Mouse (Mus musculus): ENCODE measurements at regions not wholly inside any gene's neighbourhood (a gene's known extent, or its start where the extent isn't known, plus 50 kb on each side); places are given as distances from the start of the nearest gene placed in this dataset.

DNA sequence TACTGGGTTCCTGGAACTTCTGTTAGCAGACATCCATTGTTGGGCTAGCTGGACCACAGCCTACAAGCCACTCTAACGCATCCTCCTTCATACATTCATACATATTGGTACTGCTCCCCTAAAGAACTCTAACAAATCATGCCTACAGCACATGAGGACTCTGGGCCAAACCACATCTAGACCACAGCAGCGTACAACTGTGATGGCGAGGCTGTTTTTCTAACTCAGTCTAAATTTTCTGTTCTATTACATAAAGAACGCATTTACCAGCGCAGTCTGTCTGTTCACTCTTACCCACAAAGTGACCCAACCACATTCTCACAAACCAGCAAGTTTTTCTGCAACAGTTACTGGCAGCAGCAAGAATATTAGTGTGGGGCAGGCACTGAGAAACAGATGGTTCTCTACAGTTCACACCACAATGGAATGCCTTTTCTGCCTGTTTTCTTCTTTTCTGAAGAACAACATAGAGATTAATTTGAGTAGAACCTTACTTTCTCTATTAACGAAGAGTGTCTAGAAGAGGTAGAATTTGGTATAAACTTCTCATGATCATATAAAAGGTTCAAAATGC is 648.2 kb upstream of the Cdh11 start:
- Histone ChIP-seq H3K79me2 (ENCODE audit: control insufficient read depth, insufficient read depth) (no peaks in the 10 kb centered on the region), H3ac (ENCODE audit: control insufficient read depth, insufficient read length) (no peak overlapping the region), H3K36me3 (ENCODE audit: control insufficient read depth, insufficient read depth) (no peaks in the 10 kb centered on the region), H3K4me3 (no peak overlapping the region), H3K27me3 (ENCODE audit: control insufficient read depth, insufficient read depth, insufficient read length) (no peaks in the 10 kb centered on the region), H3K4me2 (ENCODE audit: low read depth) (no peak overlapping the region)
- no peak for TF ChIP-seq REST (IDR thresholded peaks at IDR 0.05; ENCODE audit: insufficient read depth, insufficient read length)
- TF ChIP-seq MAX (IDR thresholded peaks at IDR 0.05; ENCODE audit: low read depth) = no peak
- TF ChIP-seq USF1 (IDR thresholded peaks at IDR 0.05; ENCODE audit: low read depth) = no peak
- TF ChIP-seq TCF12 (IDR thresholded peaks at IDR 0.05; ENCODE audit: insufficient read depth, poor library complexity, severe bottlenecking) = no peak
- no peak for TF ChIP-seq MYOD1 (IDR thresholded peaks at IDR 0.05; ENCODE audit: control insufficient read depth in 1 of 3, insufficient read length in 2 of 3, low read depth in 2 of 3)

DNA sequence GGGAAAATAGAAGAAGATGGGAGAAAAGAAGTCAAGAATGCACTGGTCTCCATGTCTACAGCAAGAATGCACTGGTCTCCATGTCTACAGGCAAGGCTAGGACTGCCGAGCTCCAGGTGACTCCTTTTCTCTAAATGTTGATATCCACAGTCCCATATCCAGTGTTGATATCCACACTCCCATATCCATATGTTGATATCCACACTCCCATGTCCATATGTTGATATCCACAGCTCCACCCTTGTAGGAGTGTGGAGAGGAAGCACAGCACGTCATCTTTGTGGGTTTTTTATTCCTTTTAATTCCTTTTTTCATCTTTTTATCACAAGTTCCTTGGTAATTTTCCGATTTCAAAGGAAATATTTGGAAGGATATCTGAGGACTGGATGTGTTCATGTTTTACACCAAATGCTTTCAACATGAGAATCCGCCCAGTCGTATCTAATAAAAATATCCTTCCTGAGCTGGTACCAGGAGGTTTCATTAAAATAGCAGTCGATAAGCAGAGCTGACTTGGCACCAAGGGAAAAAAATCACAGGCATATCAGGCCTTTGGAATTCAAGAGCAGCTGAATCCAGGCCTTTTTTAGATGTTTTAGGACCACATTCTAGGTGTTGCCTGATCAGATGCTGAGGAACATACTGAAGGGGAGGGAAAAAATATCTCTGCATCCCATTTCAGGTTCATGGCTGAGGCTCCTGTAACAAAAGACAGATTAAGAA is 653.7 kb upstream of the Cdh11 start:
- no peak overlapping the region for H3ac ChIP-seq (ENCODE audit: control insufficient read depth, insufficient read length)
- no peaks in the 10 kb centered on the region for H3K27me3 ChIP-seq (ENCODE audit: control insufficient read depth, insufficient read depth, insufficient read length)
- H3K4me3 ChIP-seq = no peak overlapping the region
- no peak overlapping the region for H3K4me2 ChIP-seq (ENCODE audit: low read depth)
- H3K79me2 ChIP-seq (ENCODE audit: control insufficient read depth, insufficient read depth) = no peaks in the 10 kb centered on the region
- no peaks in the 10 kb centered on the region for H3K36me3 ChIP-seq (ENCODE audit: control insufficient read depth, insufficient read depth)
- TF ChIP-seq REST (IDR thresholded peaks at IDR 0.05; ENCODE audit: insufficient read depth, insufficient read length) = no peak

DNA sequence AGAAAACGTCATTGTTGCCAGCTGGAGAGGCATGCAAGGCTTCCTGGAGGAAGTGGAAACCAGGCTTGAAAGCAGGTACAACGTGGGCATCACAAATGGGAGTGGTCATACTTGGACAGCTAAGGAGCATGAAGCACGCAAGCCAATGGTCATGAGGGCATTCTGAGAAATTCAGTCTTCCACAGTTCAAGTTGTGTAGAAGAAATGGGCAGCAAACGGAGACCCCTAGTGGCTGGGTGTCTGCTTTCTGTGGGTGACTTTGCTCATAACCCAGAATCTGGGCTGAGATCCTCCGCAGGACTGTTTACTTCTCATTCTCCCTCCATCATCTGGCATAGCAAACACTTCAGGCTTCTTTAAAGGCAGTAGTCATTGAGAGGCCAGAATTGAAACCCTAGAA is 655.7 kb upstream of the Cdh11 start:
- H3K27me3 ChIP-seq (ENCODE audit: control insufficient read depth, insufficient read depth, insufficient read length) = no peaks in the 10 kb centered on the region

DNA sequence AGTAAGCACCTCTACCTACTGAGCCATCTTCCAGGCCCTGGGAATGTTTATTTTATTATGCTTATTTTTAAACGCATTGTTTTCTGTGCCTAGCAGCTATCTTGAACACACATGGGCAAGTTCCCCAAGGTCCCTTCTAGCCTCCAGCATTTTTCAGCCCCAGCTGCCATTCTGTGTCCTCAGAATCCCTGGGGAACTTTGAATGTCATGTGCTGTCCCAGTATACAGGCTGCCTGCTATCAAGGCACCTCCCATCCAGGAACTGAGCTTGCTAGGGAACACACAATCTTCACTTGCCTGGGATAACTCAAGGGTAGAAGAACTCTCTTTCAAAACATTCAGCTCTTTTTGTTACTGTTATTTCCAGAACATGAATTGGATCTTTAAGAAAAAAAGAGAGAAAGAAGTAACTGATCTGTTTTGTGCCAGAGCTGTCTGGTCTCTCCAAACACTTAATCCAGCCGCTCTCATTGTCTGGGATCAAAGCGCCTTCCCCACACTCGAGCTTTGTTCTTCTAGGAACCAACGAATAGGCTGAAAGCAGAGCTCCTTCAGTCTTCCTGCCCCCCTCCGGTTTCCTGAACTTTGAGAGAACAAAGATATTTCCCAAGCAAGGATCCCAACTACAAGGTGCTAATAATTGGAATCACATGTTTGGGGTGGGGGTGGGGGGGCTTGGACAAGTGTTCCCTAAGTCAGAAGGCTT is 657.1 kb upstream of the Cdh11 start:
- no peak overlapping the region for H3K4me2 ChIP-seq (ENCODE audit: low read depth)
- no peaks in the 10 kb centered on the region for H3K79me2 ChIP-seq (ENCODE audit: control insufficient read depth, insufficient read depth)
- no peaks in the 10 kb centered on the region for H3K36me3 ChIP-seq (ENCODE audit: control insufficient read depth, insufficient read depth)
- no peaks in the 10 kb centered on the region for H3K27me3 ChIP-seq (ENCODE audit: control insufficient read depth, insufficient read depth, insufficient read length)
- H3ac ChIP-seq (ENCODE audit: control insufficient read depth, insufficient read length) = no peak overlapping the region
- H3K4me3 ChIP-seq = no peak overlapping the region
- TF ChIP-seq POLR2AphosphoS2 (IDR thresholded peaks at IDR 0.05; ENCODE audit: insufficient read length, low read depth) = no peak
- no peak for TF ChIP-seq CEBPB (IDR thresholded peaks at IDR 0.05; ENCODE audit: insufficient read depth, poor library complexity, severe bottlenecking)

More for the DNA sequence above, 655.7 kb upstream of the Cdh11 start:
- Histone ChIP-seq H3K4me2 (ENCODE audit: low read depth) (no peak overlapping the region), H3K36me3 (ENCODE audit: control insufficient read depth, insufficient read depth) (no peaks in the 10 kb centered on the region), H3K79me2 (ENCODE audit: control insufficient read depth, insufficient read depth) (no peaks in the 10 kb centered on the region), H3ac (ENCODE audit: control insufficient read depth, insufficient read length) (no peak overlapping the region), H3K4me3 (no peak overlapping the region)
- no peak for TF ChIP-seq CEBPB (IDR thresholded peaks at IDR 0.05; ENCODE audit: insufficient read depth, poor library complexity, severe bottlenecking)
- TF ChIP-seq E2F4 (IDR thresholded peaks at IDR 0.05; ENCODE audit: insufficient read depth) = no peak
- no peak for TF ChIP-seq TCF3 (IDR thresholded peaks at IDR 0.05; ENCODE audit: insufficient read length, low read depth)
- no peak for TF ChIP-seq MYOG (IDR thresholded peaks at IDR 0.05; ENCODE audit: control insufficient read depth in 1 of 3, insufficient read depth in 1 of 3, insufficient read length in 2 of 3, low read depth in 2 of 3)
- no peak for TF ChIP-seq POLR2AphosphoS2 (IDR thresholded peaks at IDR 0.05; ENCODE audit: insufficient read length, low read depth)
- TF ChIP-seq MAX (IDR thresholded peaks at IDR 0.05; ENCODE audit: low read depth) = no peak
- TF ChIP-seq SRF (IDR thresholded peaks at IDR 0.05; ENCODE audit: control insufficient read depth, insufficient read length, low read depth) = no peak
- no peak for TF ChIP-seq TCF12 (IDR thresholded peaks at IDR 0.05; ENCODE audit: insufficient read depth, poor library complexity, severe bottlenecking)
- TF ChIP-seq REST (IDR thresholded peaks at IDR 0.05; ENCODE audit: insufficient read depth, insufficient read length) = no peak
- no peak for TF ChIP-seq MYOD1 (IDR thresholded peaks at IDR 0.05; ENCODE audit: control insufficient read depth in 1 of 3, insufficient read length in 2 of 3, low read depth in 2 of 3)
- no peak for TF ChIP-seq POLR2A (IDR thresholded peaks at IDR 0.05; ENCODE audit: insufficient read length, low read depth)
- TF ChIP-seq USF1 (IDR thresholded peaks at IDR 0.05; ENCODE audit: low read depth) = no peak

DNA sequence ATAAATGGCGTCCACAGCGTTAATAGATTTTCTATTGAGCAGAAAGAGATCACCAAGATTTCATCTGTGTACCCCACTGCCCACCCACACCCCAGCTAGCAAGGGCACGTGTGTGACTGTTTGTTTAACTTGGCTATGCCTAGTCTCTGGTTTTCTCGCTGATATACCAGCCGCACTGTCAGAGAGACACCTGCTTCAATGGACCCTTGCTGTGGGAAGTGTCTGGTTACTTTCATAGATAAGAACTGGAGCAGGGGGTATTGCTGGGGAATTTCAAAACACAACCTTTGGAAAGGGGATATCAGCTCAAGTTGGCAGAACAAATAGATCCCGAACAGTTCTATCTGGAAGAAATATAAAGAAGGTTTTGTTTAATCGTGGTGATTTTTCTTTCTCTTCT is 656.8 kb upstream of the Cdh5 start:
- no peak overlapping the region for H3ac ChIP-seq (ENCODE audit: control insufficient read depth, insufficient read length)
- no peaks in the 10 kb centered on the region for H3K27me3 ChIP-seq (ENCODE audit: control insufficient read depth, insufficient read depth, insufficient read length)
- H3K4me3 ChIP-seq = no peak overlapping the region
- H3K36me3 ChIP-seq (ENCODE audit: control insufficient read depth, insufficient read depth) = no peaks in the 10 kb centered on the region
- H3K4me2 ChIP-seq (ENCODE audit: low read depth) = no peak overlapping the region
- H3K79me2 ChIP-seq (ENCODE audit: control insufficient read depth, insufficient read depth) = no peaks in the 10 kb centered on the region
- TF ChIP-seq MAX (IDR thresholded peaks at IDR 0.05; ENCODE audit: low read depth) (no peak), TCF3 (IDR thresholded peaks at IDR 0.05; ENCODE audit: insufficient read length, low read depth) (no peak), SRF (IDR thresholded peaks at IDR 0.05; ENCODE audit: control insufficient read depth, insufficient read length, low read depth) (no peak), USF1 (IDR thresholded peaks at IDR 0.05; ENCODE audit: low read depth) (no peak), REST (IDR thresholded peaks at IDR 0.05; ENCODE audit: insufficient read depth, insufficient read length) (no peak), POLR2A (IDR thresholded peaks at IDR 0.05; ENCODE audit: insufficient read length, low read depth) (no peak), MYOD1 (IDR thresholded peaks at IDR 0.05; ENCODE audit: control insufficient read depth in 1 of 3, insufficient read length in 2 of 3, low read depth in 2 of 3) (no peak), CEBPB (IDR thresholded peaks at IDR 0.05; ENCODE audit: insufficient read depth, poor library complexity, severe bottlenecking) (no peak), MYOG (IDR thresholded peaks at IDR 0.05; ENCODE audit: control insufficient read depth in 1 of 3, insufficient read depth in 1 of 3, insufficient read length in 2 of 3, low read depth in 2 of 3) (no peak), POLR2AphosphoS2 (IDR thresholded peaks at IDR 0.05; ENCODE audit: insufficient read length, low read depth) (no peak), E2F4 (IDR thresholded peaks at IDR 0.05; ENCODE audit: insufficient read depth) (no peak), TCF12 (IDR thresholded peaks at IDR 0.05; ENCODE audit: insufficient read depth, poor library complexity, severe bottlenecking) (no peak)

All from myocyte (in vitro differentiated cells).